Mouse (Mus musculus) neural tube, embryonic 15.5 days (tissue): ENCODE results near the gene Plekha6. TPM values are rescaled to one million over a fixed set of nuclear protein-coding genes. Genes with fewer than 3 reads are reported as not detected.

Experiments
- ATAC-seq: fragments of 200-750 bp; cut with Nextera tagmentation; 2 replicates; pipeline ENCODE4 v1.8.0; 2017; ENCODE audit warnings: mild to moderate bottlenecking, moderate TSS enrichment, moderate library complexity; ENCODE audit not compliant: low FRiP score
- H3K27ac ChIP-seq: fragments of 300-500 bp; sonication (generic); replicated peaks from 2 replicates; pipeline ENCODE4 v1.5.1; 2015; ENCODE audit warnings: mild to moderate bottlenecking, inconsistent platforms
- H3K27me3 ChIP-seq: fragments of 300-500 bp; sonication (generic); replicated peaks from 2 replicates; pipeline ENCODE4 v1.6.1; 2015; ENCODE audit warnings: inconsistent platforms
- H3K36me3 ChIP-seq: fragments of 300-500 bp; sonication (generic); 2 replicates; pipeline ENCODE4 v1.6.1; 2015; ENCODE audit warnings: inconsistent platforms
- H3K4me1 ChIP-seq: fragments of 300-500 bp; sonication (generic); 2 replicates; pipeline ENCODE4 v1.6.1; 2015; ENCODE audit warnings: inconsistent platforms
- H3K4me2 ChIP-seq: fragments of 300-500 bp; sonication (generic); 2 replicates; pipeline ENCODE4 v1.6.1; 2015; ENCODE audit warnings: inconsistent platforms, mild to moderate bottlenecking, moderate library complexity
- H3K4me3 ChIP-seq: fragments of 300-500 bp; sonication (generic); replicated peaks from 2 replicates; pipeline ENCODE4 v1.5.1; 2015; ENCODE audit warnings: mild to moderate bottlenecking, inconsistent platforms
- H3K9ac ChIP-seq: fragments of 300-500 bp; sonication (generic); replicated peaks from 2 replicates; pipeline ENCODE4 v1.6.1; 2015; ENCODE audit warnings: mild to moderate bottlenecking, inconsistent platforms
- H3K9me3 ChIP-seq: fragments of 300-500 bp; sonication (generic); replicated peaks from 2 replicates; pipeline ENCODE4 v1.6.1; 2016; ENCODE audit warnings: inconsistent platforms
- WGBS: fragments of 180-500 bp; shearing (Covaris S2); methylation state at CpG from one replicate; pipeline ENCODE4 v1.1.7; 2015; ENCODE audit warnings: mixed read lengths; 5-methylcytosine and 5-hydroxymethylcytosine counted together
- polyA plus RNA-seq: library from polyadenylated mRNA; unstranded; fragments of >200 nt; fragmentation: Nextera tagmentation; extraction: Ambion mirVana; gene quantifications from 2 replicates; pipeline ENCODE4 v1.2.1, GENCODE M21; 2015

The Plekha6 gene
- polyA plus RNA-seq, 1 experiment from 2014 or later, result 20.5 TPM

GRCm38 (mm10) chr1:133147324-133147723, 16.7 kb upstream of the Plekha6 start:
- Histone ChIP-seq H3K27me3 (no peaks in the 10 kb centered on the region), H3K9me3 (no peaks in the 10 kb centered on the region), H3K36me3 (no peaks in the 10 kb centered on the region), H3K4me3 (no peak overlapping the region), H3K27ac (no peak overlapping the region), H3K4me2 (no peak overlapping the region), H3K4me1 (peaks cover 4% of the 10 kb centered on the region; the same call in 1 of the 2 replicates), H3K9ac (no peak overlapping the region)
- ATAC-seq, result no peak
- 88% methylated on average over 5 of the region's 5 CpGs for WGBS

DNA sequence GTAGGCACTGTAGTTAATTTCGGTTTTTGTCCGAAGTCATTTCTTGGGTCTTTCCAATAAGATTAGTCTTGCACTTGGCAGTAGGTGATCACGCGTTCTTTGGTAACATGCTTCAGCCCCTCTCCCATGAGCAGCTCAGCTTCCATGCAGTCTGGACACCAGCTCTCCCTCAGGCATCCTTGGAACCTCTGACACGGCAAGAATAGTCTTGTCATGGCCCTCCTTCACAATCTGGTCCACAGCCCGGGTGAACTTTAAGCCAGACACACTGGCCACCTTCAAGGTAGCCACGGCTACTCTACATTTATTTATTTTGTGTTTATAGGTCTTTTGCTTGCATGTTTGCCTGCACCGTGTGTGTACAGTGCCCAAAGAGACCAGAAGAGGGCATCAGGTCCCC, 15.9 kb upstream of the Plekha6 start:
- Histone ChIP-seq H3K9ac (no peak overlapping the region), H3K4me3 (no peak overlapping the region), H3K27me3 (no peaks in the 10 kb centered on the region), H3K36me3 (no peaks in the 10 kb centered on the region), H3K4me1 (peaks cover 4% of the 10 kb centered on the region; the same call in 1 of the 2 replicates), H3K27ac (no peak overlapping the region), H3K4me2 (no peak overlapping the region), H3K9me3 (no peaks in the 10 kb centered on the region)
- ATAC-seq, result no peak
- WGBS, result 93% methylated on average over 8 of the region's 8 CpGs

DNA sequence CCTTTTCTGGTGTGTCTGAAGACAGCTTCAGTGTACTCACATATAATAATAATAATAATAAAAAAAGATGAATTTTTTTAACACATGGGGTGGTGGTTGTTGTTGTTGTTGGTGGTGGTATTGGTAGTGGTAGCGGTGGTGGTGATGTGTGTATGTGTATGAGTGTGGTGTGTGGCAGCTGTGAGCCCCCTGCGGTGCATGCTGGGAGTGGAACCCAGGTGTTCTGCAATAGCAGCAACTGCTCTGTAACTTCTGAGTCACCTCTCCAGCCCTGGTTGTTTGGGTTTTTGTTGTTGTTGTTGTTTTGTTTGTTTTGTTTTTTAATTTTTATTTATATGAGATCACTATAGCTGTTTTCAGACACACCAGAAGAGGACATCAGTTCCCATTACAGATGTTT, 13.5 kb upstream of the Plekha6 start:
- 93% methylated on average over 2 of the region's 2 CpGs for WGBS
- Histone ChIP-seq H3K4me1 (peaks cover 4% of the 10 kb centered on the region; the same call in 1 of the 2 replicates), H3K27me3 (no peaks in the 10 kb centered on the region), H3K36me3 (no peaks in the 10 kb centered on the region), H3K9me3 (no peaks in the 10 kb centered on the region), H3K27ac (no peak overlapping the region), H3K4me2 (no peak overlapping the region), H3K4me3 (no peak overlapping the region), H3K9ac (no peak overlapping the region)
- ATAC-seq, result no peak

- Histone ChIP-seq H3K27me3 (no peaks in the 10 kb centered on the region), H3K9ac (no peak overlapping the region), H3K4me2 (no peak overlapping the region), H3K27ac (no peak overlapping the region), H3K9me3 (no peaks in the 10 kb centered on the region), H3K4me1 (no peaks in the 10 kb centered on the region), H3K4me3 (no peak overlapping the region), H3K36me3 (no peaks in the 10 kb centered on the region)
- ATAC-seq, result no peak
- 96% methylated on average over 3 of the region's 3 CpGs for WGBS
Observed at GRCm38 (mm10) chr1:133152213-133152612, 11.8 kb upstream of the Plekha6 start.

- no peaks in the 10 kb centered on the region for H3K9me3 ChIP-seq
- H3K27ac ChIP-seq, result no peak overlapping the region
- no peak overlapping the region for H3K9ac ChIP-seq
- 88% methylated on average over 6 of the region's 6 CpGs for WGBS
- H3K36me3 ChIP-seq, result no peaks in the 10 kb centered on the region
- no peak for ATAC-seq
- no peak overlapping the region for H3K4me2 ChIP-seq
- peaks cover 6% of the 10 kb centered on the region; the same call in 1 of the 2 replicates for H3K27me3 ChIP-seq
- H3K4me3 ChIP-seq, result no peak overlapping the region
- H3K4me1 ChIP-seq, result peaks cover 9% of the 10 kb centered on the region; the same call in 1 of the 2 replicates
Observed at GRCm38 (mm10) chr1:133155270-133155669, 8.7 kb upstream of the Plekha6 start.

- H3K36me3 ChIP-seq, result no peaks in the 10 kb centered on the region
- no peak overlapping the region for H3K4me3 ChIP-seq
- 40% methylated on average over 7 of the region's 7 CpGs for WGBS
- H3K4me2 ChIP-seq, result no peak overlapping the region
- no peak overlapping the region for H3K9ac ChIP-seq
- no peak for ATAC-seq
- H3K27ac ChIP-seq, result no peak overlapping the region
- peaks cover 19% of the 10 kb centered on the region for H3K4me1 ChIP-seq
- H3K9me3 ChIP-seq, result no peaks in the 10 kb centered on the region
- peaks cover 37% of the 10 kb centered on the region for H3K27me3 ChIP-seq
Observed at GRCm38 (mm10) chr1:133159128-133159564, 4.9 kb upstream of the Plekha6 start.

- H3K9ac ChIP-seq, result no peak overlapping the region
- peaks cover 50% of the 10 kb centered on the region for H3K27me3 ChIP-seq
- 63% methylated on average over 4 of the region's 4 CpGs for WGBS
- no peak for ATAC-seq
- H3K27ac ChIP-seq, result no peak overlapping the region
- H3K4me1 ChIP-seq, result peaks cover 30% of the 10 kb centered on the region
- no peak overlapping the region for H3K4me3 ChIP-seq
- H3K9me3 ChIP-seq, result no peaks in the 10 kb centered on the region
- H3K36me3 ChIP-seq, result no peaks in the 10 kb centered on the region
- H3K4me2 ChIP-seq, result no peak overlapping the region
Observed at GRCm38 (mm10) chr1:133161559-133161958, 2.5 kb upstream of the Plekha6 start.

GRCm38 (mm10) chr1:133162046-133162445, 2.0 kb upstream of the Plekha6 start:
- no peak overlapping the region for H3K4me2 ChIP-seq
- 74% methylated on average over 10 of the region's 10 CpGs for WGBS
- H3K4me3 ChIP-seq, result no peak overlapping the region
- H3K27me3 ChIP-seq, result peaks cover 52% of the 10 kb centered on the region
- H3K36me3 ChIP-seq, result no peaks in the 10 kb centered on the region
- no peak for ATAC-seq
- no peak overlapping the region for H3K27ac ChIP-seq
- no peaks in the 10 kb centered on the region for H3K9me3 ChIP-seq
- H3K4me1 ChIP-seq, result peaks cover 30% of the 10 kb centered on the region
- no peak overlapping the region for H3K9ac ChIP-seq

DNA sequence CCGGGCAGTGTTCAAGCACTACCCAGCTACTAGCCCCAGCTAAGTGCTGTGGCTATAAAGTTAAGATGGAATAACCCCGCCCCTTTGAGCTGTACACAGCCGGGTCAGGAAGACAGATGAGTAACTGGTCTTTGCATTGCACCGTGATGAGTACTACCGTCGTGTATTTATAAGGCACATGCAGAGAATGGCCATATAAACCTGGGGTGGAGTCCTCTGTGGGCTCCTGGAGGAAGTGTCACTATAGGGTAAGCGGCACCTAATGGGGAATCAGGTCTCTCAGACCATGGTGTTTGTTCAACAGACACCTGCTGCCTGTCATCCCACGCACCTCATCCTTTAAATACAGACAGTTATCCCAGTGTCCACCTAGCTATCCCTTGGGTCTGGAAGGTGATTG, 1.0 kb upstream of the Plekha6 start:
- 29% methylated on average over 8 of the region's 8 CpGs for WGBS
- peak overlapping the region; percentile 99; the same call in 1 of the 2 replicates for H3K4me2 ChIP-seq
- H3K27me3 ChIP-seq, result peaks cover 53% of the 10 kb centered on the region
- H3K9me3 ChIP-seq, result no peaks in the 10 kb centered on the region
- H3K4me3 ChIP-seq, result no peak overlapping the region
- no peak overlapping the region for H3K9ac ChIP-seq
- H3K36me3 ChIP-seq, result no peaks in the 10 kb centered on the region
- H3K27ac ChIP-seq, result no peak overlapping the region
- peaks cover 29% of the 10 kb centered on the region for H3K4me1 ChIP-seq
- no peak for ATAC-seq

DNA sequence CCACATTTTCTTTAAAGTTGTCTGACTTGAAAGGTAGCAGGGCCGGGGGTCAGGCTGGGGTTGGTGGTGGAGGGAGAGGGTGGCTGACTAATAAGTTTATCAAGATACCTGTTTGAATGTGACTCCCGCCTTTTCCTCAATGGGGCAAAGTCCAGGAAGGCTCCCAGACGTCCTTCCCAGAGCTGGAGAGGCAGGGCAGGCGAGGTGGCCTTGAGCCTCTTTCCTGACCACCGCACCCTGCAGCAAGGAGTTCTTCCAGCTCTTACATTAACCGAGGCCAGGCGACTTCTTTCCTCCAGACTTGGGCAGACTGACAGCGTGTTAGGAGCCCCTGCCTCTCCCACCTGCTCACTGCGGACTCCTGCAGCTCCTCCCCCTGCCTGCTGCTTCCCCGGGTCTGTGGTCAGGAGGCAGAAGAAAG, 591 bp downstream of the Plekha6 start:
- Histone ChIP-seq H3K4me3 (peak overlapping the region; percentile 54), H3K4me1 (peaks cover 26% of the 10 kb centered on the region), H3K27me3 (peaks cover 52% of the 10 kb centered on the region), H3K36me3 (no peaks in the 10 kb centered on the region), H3K9ac (no peak overlapping the region), H3K9me3 (no peaks in the 10 kb centered on the region), H3K4me2 (peak overlapping the region; percentile 99), H3K27ac (no peak overlapping the region)
- WGBS, result 3% methylated on average over 10 of the region's 10 CpGs
- no peak for ATAC-seq

DNA sequence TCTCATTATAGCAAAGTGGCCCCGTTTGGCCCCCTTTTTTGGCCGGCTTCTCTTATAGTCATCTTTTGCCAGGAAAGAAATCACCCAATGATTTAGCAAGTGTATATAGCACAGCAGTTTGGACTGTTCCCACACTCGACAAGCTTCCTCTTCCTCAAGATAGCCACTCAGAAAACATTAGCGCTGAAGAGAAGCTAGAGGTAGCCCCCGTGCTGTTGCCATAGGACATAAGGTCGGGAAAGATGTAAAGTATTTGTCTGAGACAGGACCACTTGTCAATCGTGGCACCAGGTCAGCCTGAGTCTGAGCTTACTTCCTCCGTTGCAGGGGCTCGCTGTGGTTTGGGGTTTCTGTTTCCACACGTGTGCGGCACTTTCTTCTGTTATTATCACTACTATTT, 1.1 kb downstream of the Plekha6 start:
- ATAC-seq, result no peak
- H3K4me2 ChIP-seq, result peak overlapping the region; percentile 99; the same call in 1 of the 2 replicates

DNA sequence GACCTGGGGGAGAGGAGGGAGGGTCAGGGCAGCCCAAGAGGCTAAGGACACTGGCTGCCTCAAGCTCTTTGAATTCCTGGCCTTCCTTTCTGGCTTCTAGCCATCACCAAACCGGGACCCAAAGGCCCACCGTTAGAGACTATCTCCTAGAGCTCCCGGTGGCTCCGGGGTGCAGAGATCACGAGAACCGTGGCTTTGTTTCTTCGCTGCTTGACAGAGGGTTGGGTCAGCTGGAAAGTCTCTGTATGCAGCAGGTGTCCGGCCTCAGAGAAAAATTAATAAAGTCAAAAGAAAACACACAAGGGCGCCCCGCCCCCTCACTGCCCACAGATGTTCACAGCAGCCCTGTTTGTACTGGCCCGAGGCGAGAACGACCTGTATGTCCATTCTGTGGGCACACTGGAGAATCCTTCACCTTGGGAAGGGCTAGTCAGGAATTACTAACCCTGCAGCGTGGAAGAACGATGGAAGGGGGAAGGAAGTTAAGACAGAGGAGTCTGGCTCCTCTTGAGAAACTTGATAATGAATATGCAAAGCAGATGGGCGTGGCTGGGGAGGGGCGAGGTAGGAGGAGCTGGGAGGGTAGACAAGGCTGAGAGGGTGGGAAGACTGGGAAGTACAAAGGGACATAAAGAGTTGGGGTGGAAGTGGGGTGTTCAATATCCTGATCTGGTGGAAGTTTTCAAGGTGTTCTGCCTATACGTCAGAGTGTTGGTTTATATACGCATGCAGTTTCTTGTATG, 4.5 kb downstream of the Plekha6 start:
- Histone ChIP-seq H3K4me1 (peaks cover 32% of the 10 kb centered on the region), H3K27ac (no peak overlapping the region), H3K4me2 (no peak overlapping the region), H3K4me3 (no peak overlapping the region), H3K9me3 (no peaks in the 10 kb centered on the region), H3K36me3 (no peaks in the 10 kb centered on the region), H3K9ac (no peak overlapping the region), H3K27me3 (peaks cover 31% of the 10 kb centered on the region)
- 50% methylated on average over 19 of the region's 19 CpGs for WGBS
- no peak for ATAC-seq

More for the DNA sequence above, 1.1 kb downstream of the Plekha6 start:
- H3K27ac ChIP-seq, result no peak overlapping the region
- H3K27me3 ChIP-seq, result peaks cover 52% of the 10 kb centered on the region
- peaks cover 28% of the 10 kb centered on the region for H3K4me1 ChIP-seq
- no peak overlapping the region for H3K4me3 ChIP-seq
- H3K9me3 ChIP-seq, result no peaks in the 10 kb centered on the region
- H3K9ac ChIP-seq, result no peak overlapping the region
- WGBS, result 42% methylated on average over 11 of the region's 11 CpGs
- no peaks in the 10 kb centered on the region for H3K36me3 ChIP-seq
